Mouse (Mus musculus) hindbrain, embryonic 13.5 days (tissue): Measurements from ENCODE around the gene Vapb. TPM values are rescaled to one million over a fixed set of nuclear protein-coding genes. Genes with fewer than 3 reads are reported as not detected.

Experiments
- ATAC-seq: fragments of 200-750 bp; cut with Nextera tagmentation; 2 replicates; pipeline ENCODE4 v1.8.0; 2017; ENCODE audit warnings: moderate TSS enrichment; ENCODE audit not compliant: low FRiP score
- H3K27ac ChIP-seq: fragments of 300-500 bp; sonication (generic); 2 replicates; pipeline ENCODE4 v1.5.1; 2015; ENCODE audit warnings: inconsistent platforms, mild to moderate bottlenecking, moderate library complexity
- H3K27me3 ChIP-seq: fragments of 300-500 bp; sonication (generic); 2 replicates; pipeline ENCODE4 v1.6.1; 2015; ENCODE audit warnings: mild to moderate bottlenecking, inconsistent platforms
- H3K36me3 ChIP-seq: fragments of 300-500 bp; sonication (generic); 2 replicates; pipeline ENCODE4 v1.6.1; 2015; ENCODE audit warnings: mild to moderate bottlenecking, inconsistent platforms
- H3K4me1 ChIP-seq: fragments of 300-500 bp; sonication (generic); replicated peaks from 2 replicates; pipeline ENCODE4 v1.6.1; 2015; ENCODE audit warnings: inconsistent platforms
- H3K4me2 ChIP-seq: fragments of 300-500 bp; sonication (generic); 2 replicates; pipeline ENCODE4 v1.6.1; 2015; ENCODE audit warnings: inconsistent platforms, mild to moderate bottlenecking, moderate library complexity
- H3K4me3 ChIP-seq: fragments of 300-500 bp; sonication (generic); 2 replicates; pipeline ENCODE4 v1.5.1; 2015; ENCODE audit warnings: mild to moderate bottlenecking, inconsistent platforms
- H3K9ac ChIP-seq: fragments of 300-500 bp; sonication (generic); 2 replicates; pipeline ENCODE4 v1.6.1; 2015; ENCODE audit warnings: mild to moderate bottlenecking, inconsistent platforms
- H3K9me3 ChIP-seq: fragments of 300-500 bp; sonication (generic); 2 replicates; pipeline ENCODE4 v1.6.1; 2016; ENCODE audit warnings: inconsistent platforms
- WGBS: fragments of 180-500 bp; shearing (Covaris S2); methylation state at CpG from one replicate; pipeline ENCODE4 v1.1.7; 2015; 5-methylcytosine and 5-hydroxymethylcytosine counted together
- polyA plus RNA-seq: library from polyadenylated mRNA; unstranded; fragments of >200 nt; fragmentation: Nextera tagmentation; extraction: Ambion mirVana; gene quantifications from 2 replicates; pipeline ENCODE4 v1.2.1, GENCODE M21; 2015

Gene Vapb
- polyA plus RNA-seq, 1 experiment from 2014 or later, result 13.3 TPM

- peaks cover 44% of the 10 kb centered on the region for H3K4me1 ChIP-seq
Observed at GRCm38 (mm10) chr2:173742744-173743143, 5.4 kb downstream of the Vapb start.

DNA sequence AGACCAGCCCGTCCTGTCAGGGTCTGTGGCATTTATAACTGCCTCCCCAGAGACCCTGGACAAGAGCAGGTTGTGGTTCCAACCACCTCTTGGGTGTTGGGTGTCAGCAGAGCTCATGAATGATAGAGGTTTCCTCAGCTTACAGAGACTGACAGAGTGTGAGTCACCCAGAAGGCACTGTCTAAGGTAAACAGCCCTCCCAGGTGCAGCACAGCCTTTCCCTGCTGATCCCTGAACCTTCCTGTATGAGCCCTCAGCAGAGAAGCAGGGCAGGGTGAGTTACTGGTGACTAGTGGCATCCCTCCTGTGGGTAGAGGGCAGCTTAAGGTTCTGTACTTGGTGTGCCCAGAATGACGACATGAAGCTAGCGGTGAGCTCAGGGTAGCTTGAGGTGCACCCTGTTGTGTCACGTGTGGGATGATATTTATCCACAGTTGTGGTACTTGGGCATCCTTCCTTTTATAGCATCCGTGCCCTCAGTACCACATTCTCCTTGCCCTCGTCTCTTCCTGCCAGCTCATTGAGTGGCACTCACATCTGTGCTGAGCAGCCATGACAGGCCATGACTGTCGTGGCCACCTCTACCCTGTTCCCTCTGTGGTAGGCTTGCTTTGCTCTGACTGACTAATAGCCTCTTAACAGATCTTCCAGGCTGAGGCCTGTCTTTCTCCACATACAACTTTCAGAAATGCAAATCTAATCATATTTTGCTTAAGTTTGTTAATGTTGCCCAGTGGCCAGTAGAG lies 6.9 kb downstream of the Vapb start:
- H3K9me3 ChIP-seq, result peaks cover 7% of the 10 kb centered on the region; the same call in 1 of the 2 replicates
- H3K27me3 ChIP-seq, result no peaks in the 10 kb centered on the region

More at GRCm38 (mm10) chr2:173742744-173743143, 5.4 kb downstream of the Vapb start:
- Histone ChIP-seq H3K4me2 (no peak overlapping the region), H3K27me3 (no peaks in the 10 kb centered on the region), H3K4me3 (no peak overlapping the region), H3K9ac (no peak overlapping the region), H3K27ac (no peak overlapping the region), H3K36me3 (peaks cover 22% of the 10 kb centered on the region), H3K9me3 (peaks cover 7% of the 10 kb centered on the region; the same call in 1 of the 2 replicates)
- 72% methylated on average over 9 of the region's 9 CpGs for WGBS
- ATAC-seq, result no peak

GRCm38 (mm10) chr2:173748961-173749659 lies 11.8 kb downstream of the Vapb start:
- peaks cover 7% of the 10 kb centered on the region; the same call in 1 of the 2 replicates for H3K9me3 ChIP-seq
- peaks cover 7% of the 10 kb centered on the region; the same call in 1 of the 2 replicates for H3K4me1 ChIP-seq
- H3K27me3 ChIP-seq, result no peaks in the 10 kb centered on the region
- H3K9ac ChIP-seq, result no peak overlapping the region
- no peak overlapping the region for H3K4me2 ChIP-seq
- ATAC-seq, result no peak
- no peak overlapping the region for H3K27ac ChIP-seq
- no peak overlapping the region for H3K4me3 ChIP-seq
- 94% methylated on average over 2 of the region's 2 CpGs for WGBS
- H3K36me3 ChIP-seq, result peaks cover 20% of the 10 kb centered on the region

More for the DNA sequence above, 6.9 kb downstream of the Vapb start:
- no peak overlapping the region for H3K27ac ChIP-seq
- H3K4me1 ChIP-seq, result peaks cover 29% of the 10 kb centered on the region
- no peak for ATAC-seq
- peaks cover 17% of the 10 kb centered on the region for H3K36me3 ChIP-seq
- 92% methylated on average over 7 of the region's 7 CpGs for WGBS
- H3K4me2 ChIP-seq, result no peak overlapping the region
- H3K9ac ChIP-seq, result no peak overlapping the region
- no peak overlapping the region for H3K4me3 ChIP-seq

DNA sequence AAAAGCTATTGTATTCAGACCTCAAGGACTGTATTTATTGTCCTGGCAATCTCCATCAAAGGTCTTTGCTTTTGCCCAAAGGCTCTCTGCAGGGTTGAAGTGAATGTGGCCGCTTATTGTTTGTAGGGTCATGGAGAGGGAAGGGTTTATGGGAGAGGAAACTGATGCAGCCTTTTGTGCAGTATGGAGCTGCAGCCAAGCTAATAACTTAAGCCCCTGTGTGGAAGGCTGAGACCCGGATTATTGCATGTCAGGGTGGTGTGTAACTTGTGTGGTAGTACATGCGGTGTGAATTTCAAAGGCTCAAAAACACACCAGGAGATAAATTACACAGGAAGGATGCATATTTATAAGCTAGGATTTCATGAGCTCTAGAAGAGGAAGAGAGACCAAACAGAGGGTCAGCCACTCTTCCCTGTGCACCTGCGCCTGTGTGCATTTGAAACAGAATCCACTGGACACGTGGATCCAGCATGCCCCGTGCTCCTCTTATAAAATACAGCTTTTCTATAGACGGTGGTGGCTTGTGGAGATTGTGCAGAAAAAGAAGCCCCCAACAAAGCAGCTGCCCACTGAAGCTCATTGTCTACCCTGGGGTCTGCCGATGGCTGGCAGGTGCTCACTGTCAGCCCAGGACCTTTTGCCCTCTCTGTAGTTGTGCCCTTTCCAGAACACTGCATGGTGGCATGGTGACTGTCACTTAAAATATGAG lies 18.3 kb downstream of the Vapb start:
- 23% methylated on average over 8 of the region's 8 CpGs for WGBS
- no peaks in the 10 kb centered on the region for H3K36me3 ChIP-seq

DNA sequence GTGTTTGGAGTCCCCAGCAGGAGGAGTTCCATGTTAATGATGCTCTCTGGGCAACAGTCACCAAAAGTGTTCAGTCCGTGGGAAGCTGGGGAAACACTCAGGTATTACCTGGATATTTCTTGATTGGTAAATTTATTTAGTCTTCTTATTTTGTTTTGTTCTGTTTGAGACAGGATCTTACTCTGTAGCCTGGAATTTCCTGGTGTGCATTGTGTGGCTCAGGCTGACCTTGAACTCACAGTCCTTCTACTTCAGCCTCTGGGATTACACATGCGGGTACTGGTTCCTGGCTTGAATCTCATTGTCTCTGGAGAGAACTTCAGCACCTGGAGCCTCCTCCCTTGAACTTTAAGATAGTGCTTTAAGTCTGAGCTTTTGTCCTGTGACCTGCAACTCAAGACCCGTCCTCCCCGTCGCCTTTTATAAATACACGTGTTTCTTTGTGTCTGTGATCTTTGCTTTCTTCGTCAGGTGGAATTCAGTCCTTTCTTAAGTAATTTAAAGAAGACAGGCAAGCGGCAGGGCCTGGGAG lies 20.4 kb downstream of the Vapb start:
- H3K36me3 ChIP-seq, result peaks cover 5% of the 10 kb centered on the region; the same call in 1 of the 2 replicates
- no peak overlapping the region for H3K4me2 ChIP-seq
- peaks cover 64% of the 10 kb centered on the region for H3K4me1 ChIP-seq
- no peak for ATAC-seq
- no peak overlapping the region for H3K27ac ChIP-seq
- 85% methylated on average over 8 of the region's 8 CpGs for WGBS
- H3K4me3 ChIP-seq, result no peak overlapping the region
- no peaks in the 10 kb centered on the region for H3K27me3 ChIP-seq
- H3K9me3 ChIP-seq, result no peaks in the 10 kb centered on the region
- H3K9ac ChIP-seq, result 0 out of 2 replicates have a peak overlapping the region, but pooled peaks have one; percentile 3

More for the DNA sequence above, 18.3 kb downstream of the Vapb start:
- Histone ChIP-seq H3K27me3 (no peaks in the 10 kb centered on the region), H3K27ac (peak overlapping the region; percentile 71), H3K9me3 (no peaks in the 10 kb centered on the region), H3K9ac (0 out of 2 replicates have a peak overlapping the region, but pooled peaks have one; percentile 19), H3K4me3 (no peak overlapping the region), H3K4me2 (no peak overlapping the region), H3K4me1 (peaks cover 51% of the 10 kb centered on the region)
- no peak for ATAC-seq

GRCm38 (mm10) chr2:173760607-173761006 lies 23.3 kb downstream of the Vapb start:
- H3K36me3 ChIP-seq, result peaks cover 9% of the 10 kb centered on the region
- no peaks in the 10 kb centered on the region for H3K9me3 ChIP-seq
- no peak overlapping the region for H3K4me2 ChIP-seq
- no peak overlapping the region for H3K9ac ChIP-seq
- ATAC-seq, result no peak
- no peaks in the 10 kb centered on the region for H3K27me3 ChIP-seq
- H3K27ac ChIP-seq, result no peak overlapping the region
- H3K4me1 ChIP-seq, result peaks cover 83% of the 10 kb centered on the region
- WGBS, result 82% methylated on average over 6 of the region's 6 CpGs
- H3K4me3 ChIP-seq, result no peak overlapping the region

DNA sequence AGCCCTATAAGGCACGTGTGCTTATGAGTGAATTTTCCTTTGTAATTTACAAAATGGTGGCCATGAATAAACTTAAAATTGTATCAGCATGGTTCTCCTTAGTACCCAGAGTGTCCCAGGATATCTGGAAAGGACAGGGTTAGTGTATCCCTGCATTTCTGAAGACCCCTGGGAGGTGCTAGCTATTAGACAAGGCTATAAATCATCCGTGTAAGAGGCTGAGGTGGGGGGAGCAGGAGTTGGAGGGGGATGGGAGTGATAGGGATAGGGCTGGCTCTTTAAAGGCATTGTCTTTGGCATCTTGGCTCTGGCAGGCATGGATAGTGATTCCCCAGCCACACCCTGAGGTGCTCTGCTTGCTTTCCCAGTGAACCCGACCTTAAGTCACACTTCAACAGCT lies 27.3 kb downstream of the Vapb start:
- H3K27me3 ChIP-seq, result no peaks in the 10 kb centered on the region
- no peak overlapping the region for H3K9ac ChIP-seq
- ATAC-seq, result peak; percentile 49
- peak overlapping the region; percentile 76 for H3K27ac ChIP-seq
- H3K9me3 ChIP-seq, result no peaks in the 10 kb centered on the region
- peaks cover 94% of the 10 kb centered on the region for H3K4me1 ChIP-seq
- H3K4me3 ChIP-seq, result no peak overlapping the region
- H3K36me3 ChIP-seq, result peaks cover 9% of the 10 kb centered on the region
- no peak overlapping the region for H3K4me2 ChIP-seq
- WGBS, result 42% methylated on average over 3 of the region's 3 CpGs

- no peaks in the 10 kb centered on the region for H3K27me3 ChIP-seq
- no peaks in the 10 kb centered on the region for H3K9me3 ChIP-seq
- 58% methylated on average over 8 of the region's 8 CpGs for WGBS
- no peak overlapping the region for H3K4me2 ChIP-seq
- no peak overlapping the region for H3K9ac ChIP-seq
- peaks cover 6% of the 10 kb centered on the region for H3K36me3 ChIP-seq
- H3K4me3 ChIP-seq, result no peak overlapping the region
- H3K27ac ChIP-seq, result peak overlapping the region; percentile 68
- ATAC-seq, result no peak
- peaks cover 90% of the 10 kb centered on the region for H3K4me1 ChIP-seq
Observed at GRCm38 (mm10) chr2:173767959-173768595, 30.8 kb downstream of the Vapb start.

DNA sequence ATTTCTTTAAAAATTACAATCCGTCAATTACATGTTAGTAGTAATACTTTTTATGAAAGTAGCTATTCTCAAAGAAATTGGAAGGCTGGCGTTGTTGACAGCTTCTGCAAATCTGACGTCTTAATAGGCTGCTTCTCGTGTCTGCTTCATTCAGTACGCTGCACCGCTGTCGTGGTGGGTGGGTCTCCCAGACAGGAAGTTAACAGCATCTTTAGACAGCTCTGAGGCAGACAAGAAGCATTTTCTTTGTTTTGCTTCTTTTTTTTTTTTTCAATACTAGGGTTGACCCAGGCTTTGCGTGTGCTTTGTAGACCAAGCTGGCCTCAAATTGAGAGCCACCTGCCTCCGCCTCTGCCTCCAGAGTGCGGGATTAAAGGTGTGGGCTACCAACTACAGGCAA lies 31.9 kb downstream of the Vapb start:
- peak overlapping the region; percentile 80 for H3K27ac ChIP-seq
- H3K4me3 ChIP-seq, result no peak overlapping the region
- ATAC-seq, result no peak
- peaks cover 88% of the 10 kb centered on the region for H3K4me1 ChIP-seq
- 51% methylated on average over 10 of the region's 10 CpGs for WGBS
- no peak overlapping the region for H3K4me2 ChIP-seq
- no peak overlapping the region for H3K9ac ChIP-seq
- no peaks in the 10 kb centered on the region for H3K9me3 ChIP-seq
- peaks cover 4% of the 10 kb centered on the region; the same call in 1 of the 2 replicates for H3K36me3 ChIP-seq
- no peaks in the 10 kb centered on the region for H3K27me3 ChIP-seq

DNA sequence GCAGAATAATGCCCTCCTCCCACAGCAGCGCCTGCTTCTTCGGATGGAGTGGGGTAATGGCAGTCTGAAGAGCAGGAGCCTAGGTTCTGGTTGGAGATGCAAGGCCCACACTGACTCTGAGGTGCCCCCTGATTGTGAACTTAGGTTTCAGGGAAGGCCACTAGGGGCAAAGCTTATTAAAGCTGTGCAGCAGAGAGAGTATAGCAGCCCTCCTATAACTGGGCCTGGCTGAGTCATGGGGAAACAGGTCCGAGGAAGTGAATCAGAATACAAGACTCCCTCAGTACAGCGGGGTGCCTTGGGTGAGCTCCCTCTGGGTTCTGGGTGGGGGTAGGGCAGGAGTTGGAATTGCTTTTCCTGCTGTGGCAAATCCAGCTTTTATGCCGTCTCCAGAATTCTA lies 33.3 kb downstream of the Vapb start:
- 77% methylated on average over 5 of the region's 5 CpGs for WGBS
- H3K4me1 ChIP-seq, result peaks cover 87% of the 10 kb centered on the region

DNA sequence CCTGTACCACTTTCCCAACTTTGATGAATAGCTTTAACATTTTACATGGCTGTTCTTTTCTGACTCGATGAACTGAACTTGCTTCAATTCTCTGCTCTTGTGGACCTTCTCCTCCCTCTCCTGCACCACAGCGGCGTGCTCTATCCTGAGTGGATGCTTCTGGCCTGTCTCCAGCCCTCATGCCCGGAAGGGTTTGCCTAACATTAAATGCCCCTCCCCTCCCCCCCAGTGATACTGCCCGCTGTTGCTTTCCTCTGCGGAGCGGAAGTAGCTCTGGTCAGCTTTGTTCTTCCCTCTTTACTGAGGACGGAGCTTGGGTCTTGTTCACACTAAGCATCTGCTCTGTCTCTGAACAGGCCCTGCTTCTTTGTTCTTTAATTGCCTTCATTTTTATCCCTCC lies 34.4 kb downstream of the Vapb start:
- no peak overlapping the region for H3K4me2 ChIP-seq
- peak overlapping the region; percentile 71 for H3K27ac ChIP-seq
- no peak overlapping the region for H3K4me3 ChIP-seq
- no peak overlapping the region for H3K9ac ChIP-seq
- H3K9me3 ChIP-seq, result no peaks in the 10 kb centered on the region
- no peaks in the 10 kb centered on the region for H3K27me3 ChIP-seq
- peaks cover 7% of the 10 kb centered on the region for H3K36me3 ChIP-seq
- WGBS, result 30% methylated on average over 8 of the region's 8 CpGs
- no peak for ATAC-seq
- peaks cover 87% of the 10 kb centered on the region for H3K4me1 ChIP-seq

More for the DNA sequence above, 33.3 kb downstream of the Vapb start:
- H3K9ac ChIP-seq, result no peak overlapping the region
- no peak overlapping the region for H3K4me2 ChIP-seq
- peak overlapping the region; percentile 71 for H3K27ac ChIP-seq
- no peak overlapping the region for H3K4me3 ChIP-seq
- no peaks in the 10 kb centered on the region for H3K9me3 ChIP-seq
- 0 out of 2 replicates have a peak, but pooled peaks cover 2% of the 10 kb centered on the region for H3K36me3 ChIP-seq
- ATAC-seq, result no peak
- H3K27me3 ChIP-seq, result no peaks in the 10 kb centered on the region
